Comparison of ENCODE assay signal across 14 mouse cellular contexts in the genomic region with DNA sequence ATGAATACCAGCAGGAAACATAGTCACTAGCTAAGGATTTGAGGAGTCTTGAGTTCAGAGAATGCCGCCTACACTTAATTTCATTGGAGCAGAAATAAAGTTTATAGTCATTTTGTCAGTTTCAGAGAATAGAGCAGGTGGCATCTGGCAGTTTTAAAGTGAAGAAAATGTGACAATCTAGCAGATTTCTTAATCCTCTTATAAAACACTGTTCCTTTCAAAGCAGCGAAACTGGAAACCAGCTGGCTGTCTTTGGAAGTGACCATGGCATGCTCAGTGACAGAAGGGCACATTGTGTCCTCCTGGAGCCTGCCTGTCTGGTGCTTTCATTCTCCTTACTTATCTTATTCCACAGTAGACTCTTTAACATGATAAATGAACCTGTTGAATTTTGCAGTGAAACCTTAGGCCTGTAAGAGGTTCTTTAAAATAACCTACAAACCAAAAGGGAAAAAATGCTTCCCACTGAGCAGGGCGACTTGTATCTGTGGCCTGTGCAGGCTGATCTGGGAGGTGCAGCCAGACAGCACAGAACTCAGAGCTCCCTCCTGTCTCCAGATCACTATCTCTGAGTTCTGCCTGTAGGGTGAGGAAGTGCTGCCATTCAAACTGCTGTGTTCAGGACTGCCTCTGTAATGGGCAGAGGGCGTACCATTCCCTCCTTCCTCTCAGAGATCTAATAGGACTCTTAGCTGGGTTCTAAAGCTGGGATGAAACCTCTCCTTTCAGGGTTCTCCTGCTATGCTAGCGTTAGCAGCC.
DNase-seq lines count a peak whose midpoint lies in the region; ATAC-seq and TF ChIP-seq lines count a peak whose summit lies in the region.
"Had no signal": no experiment of that assay in that cellular context is flagged by ENCODE, and none has a peak within 500 bp of the region (broad histone marks: within the 10 kb centered on the region; RNA-seq: fewer than 3 reads in every experiment).

No protein-coding gene starts in this region.

- no peak overlapping the region for H3K4me2 ChIP-seq in forebrain, embryonic 13.5 days
- H3K4me2 ChIP-seq: hindbrain, embryonic 12.5 days; neural tube, embryonic 13.5 days had no signal

- ATAC-seq in G1E (ENCODE audit: extremely low read depth, insufficient number of reproducible peaks, low FRiP score, poor library complexity, severe bottlenecking) = peak; percentile 79
- peak; percentile 41; the same call in 1 of the 2 replicates for ATAC-seq in forebrain, embryonic 13.5 days

- intact Hi-C loops in left cerebral cortex, adult 2 months (cut with DNase I) = no loop called here
- intact Hi-C loops in left cerebral cortex, postnatal 10 days (cut with DNase I) = loop anchor here (5.0 kb wide), 1 partner anchor 32 kb away; no protein-coding TSS in a partner anchor

- H3K9ac ChIP-seq in forebrain, embryonic 13.5 days = no peak overlapping the region
- H3K9ac ChIP-seq: hindbrain, embryonic 12.5 days; neural tube, embryonic 13.5 days had no signal

- H3K27ac ChIP-seq in left cerebral cortex, adult 2 months = peak overlapping the region; percentile 67
- peak overlapping the region; percentile 19; the same call in 1 of the 2 replicates for H3K27ac ChIP-seq in forebrain, embryonic 13.5 days
- H3K27ac ChIP-seq: hindbrain, embryonic 12.5 days; neural tube, embryonic 13.5 days had no signal

- 41% methylated on average over 5 of the region's 5 CpGs for WGBS in forebrain, embryonic 13.5 days

- TF ChIP-seq CTCF in left cerebral cortex, adult 2 months (IDR thresholded peaks at IDR 0.05) = no peak
- no peak for TF ChIP-seq CTCF in G1E (IDR thresholded peaks at IDR 0.05; ENCODE audit: low read depth, low read length)

- H3K4me3 ChIP-seq in left cerebral cortex, adult 2 months = no peak overlapping the region
- H3K4me3 ChIP-seq in G1E (ENCODE audit: low read depth, low read length) = no peak overlapping the region
- H3K4me3 ChIP-seq in forebrain, embryonic 13.5 days = no peak overlapping the region
- H3K4me3 ChIP-seq: hindbrain, embryonic 12.5 days; megakaryocyte, embryonic 14.5 days; neural tube, embryonic 13.5 days had no signal

- H3K4me1 ChIP-seq in G1E (ENCODE audit: insufficient read depth, low read depth, low read length) = peaks cover 43% of the 10 kb centered on the region
- H3K4me1 ChIP-seq in forebrain, embryonic 13.5 days = peaks cover 17% of the 10 kb centered on the region

- no peak for DNase-seq in left cerebral cortex, adult 2 months (ENCODE audit: extremely low spot score in 1 of 2, low spot score in 2 of 2)
- DNase-seq in left cerebral cortex, postnatal 10 days (ENCODE audit: extremely low spot score in 1 of 2, low spot score in 2 of 2) = no peak
- DNase-seq in 416B (ENCODE audit: low read depth) (peak; percentile 34), G1E (ENCODE audit: low spot score) (peak; percentile 53)
- no peak for DNase-seq in frontal cortex, adult 2 months (ENCODE audit: extremely low spot score in 1 of 2, low spot score in 1 of 2)
- no peak for DNase-seq in frontal cortex, postnatal 25 days (ENCODE audit: low spot score in 2 of 2)
- no peak for DNase-seq in adrenal gland, postnatal 14 days
- DNase-seq: kidney, adult 2 months; liver; right cerebral cortex, postnatal 14 days had no signal

- H3K9me3 ChIP-seq in G1E (replicated peaks) = no peaks in the 10 kb centered on the region
- no peaks in the 10 kb centered on the region for H3K9me3 ChIP-seq in forebrain, embryonic 13.5 days (replicated peaks)
- H3K9me3 ChIP-seq: hindbrain, embryonic 12.5 days; megakaryocyte, embryonic 14.5 days; neural tube, embryonic 13.5 days had no signal

- peaks cover 89% of the 10 kb centered on the region for H3K36me3 ChIP-seq in G1E (replicated peaks)
- no peaks in the 10 kb centered on the region for H3K36me3 ChIP-seq in forebrain, embryonic 13.5 days (ENCODE audit: poor library complexity, severe bottlenecking)
- H3K36me3 ChIP-seq: hindbrain, embryonic 12.5 days; neural tube, embryonic 13.5 days had no signal

- H3K27me3 ChIP-seq in G1E (ENCODE audit: insufficient read depth, low read length) = no peaks in the 10 kb centered on the region
- no peaks in the 10 kb centered on the region for H3K27me3 ChIP-seq in forebrain, embryonic 13.5 days
- H3K27me3 ChIP-seq: hindbrain, embryonic 12.5 days; megakaryocyte, embryonic 14.5 days; neural tube, embryonic 13.5 days had no signal

Comparison
In these comparisons a context has a peak if more than half of its experiments do, and no peak if none do; other contexts are left out.
1. DNase-seq: peak in 416B (single experiment) and G1E (single experiment); none in left cerebral cortex, adult 2 months (0 of 2), left cerebral cortex, postnatal 10 days (0 of 2), frontal cortex, adult 2 months (0 of 2), frontal cortex, postnatal 25 days (0 of 2) and adrenal gland, postnatal 14 days (single experiment).